Mouse (Mus musculus) myocyte (in vitro differentiated cells): ENCODE measurements around the gene Rita1. TPM values are rescaled to one million over a fixed set of nuclear protein-coding genes. Genes with fewer than 3 reads are reported as not detected.

Experiments used
- H3K27me3 ChIP-seq: one replicate; pipeline ENCODE4 v1.6.1; 2011; ENCODE audit not compliant: control insufficient read depth, insufficient read depth, insufficient read length
- H3K36me3 ChIP-seq: one replicate; pipeline ENCODE4 v1.6.1; 2011; ENCODE audit not compliant: control insufficient read depth, insufficient read depth
- H3K4me2 ChIP-seq: one replicate; pipeline ENCODE4 v1.6.1; 2011; ENCODE audit warnings: low read depth, control low read depth
- H3K4me3 ChIP-seq: one replicate; pipeline ENCODE4 v1.5.1; 2011; ENCODE audit warnings: mild to moderate bottlenecking, control low read depth, moderate library complexity
- H3K79me2 ChIP-seq: one replicate; pipeline ENCODE4 v1.6.1; 2011; ENCODE audit not compliant: control insufficient read depth, insufficient read depth
- H3ac ChIP-seq: one replicate; pipeline ENCODE4 v1.6.1; 2011; ENCODE audit not compliant: control insufficient read depth, insufficient read length
- CEBPB ChIP-seq: IDR thresholded peaks from 2 replicates; pipeline ENCODE4 v1.6.1; 2011; ENCODE audit warnings: mild to moderate bottlenecking, moderate library complexity; ENCODE audit not compliant: poor library complexity, insufficient read depth, severe bottlenecking
- E2F4 ChIP-seq: IDR thresholded peaks from one replicate; pipeline ENCODE4 v1.6.1; 2011; ENCODE audit warnings: mild to moderate bottlenecking, control low read depth, moderate library complexity; ENCODE audit not compliant: insufficient read depth
- MAX ChIP-seq: IDR thresholded peaks from one replicate; pipeline ENCODE4 v1.6.1; 2011; ENCODE audit warnings: low read depth, mild to moderate bottlenecking, control low read depth
- MYOD1 ChIP-seq, 3 experiments: IDR thresholded peaks; one replicate each; pipeline ENCODE4 v1.6.1; 2011; ENCODE audit warnings: control low read depth in 2 of 3, low read depth in 2 of 3, mild to moderate bottlenecking in 2 of 3, moderate library complexity in 1 of 3; ENCODE audit not compliant: insufficient read length in 2 of 3, control insufficient read depth in 1 of 3
- MYOG ChIP-seq, 3 experiments: IDR thresholded peaks; one replicate each; pipeline ENCODE4 v1.6.1; 2011; ENCODE audit warnings: control low read depth in 2 of 3, low read depth in 2 of 3, mild to moderate bottlenecking in 2 of 3; ENCODE audit not compliant: insufficient read length in 2 of 3, control insufficient read depth in 1 of 3, insufficient read depth in 1 of 3
- POLR2A ChIP-seq: IDR thresholded peaks from one replicate; pipeline ENCODE4 v1.6.1; 2011; ENCODE audit warnings: low read depth, mild to moderate bottlenecking, control low read depth, moderate library complexity; ENCODE audit not compliant: insufficient read length
- POLR2AphosphoS2 ChIP-seq: IDR thresholded peaks from one replicate; pipeline ENCODE4 v1.6.1; 2011; ENCODE audit warnings: low read depth, control low read depth; ENCODE audit not compliant: insufficient read length
- REST ChIP-seq: IDR thresholded peaks from one replicate; pipeline ENCODE4 v1.6.1; 2011; ENCODE audit warnings: mild to moderate bottlenecking, control low read depth, moderate library complexity; ENCODE audit not compliant: insufficient read depth, insufficient read length
- SRF ChIP-seq: IDR thresholded peaks from one replicate; pipeline ENCODE4 v1.6.1; 2011; ENCODE audit warnings: low read depth; ENCODE audit not compliant: control insufficient read depth, insufficient read length
- TCF12 ChIP-seq: IDR thresholded peaks from one replicate; pipeline ENCODE4 v1.6.1; 2011; ENCODE audit warnings: mild to moderate bottlenecking, control low read depth; ENCODE audit not compliant: poor library complexity, insufficient read depth, severe bottlenecking
- TCF3 ChIP-seq: IDR thresholded peaks from one replicate; pipeline ENCODE4 v1.6.1; 2011; ENCODE audit warnings: low read depth, control low read depth; ENCODE audit not compliant: insufficient read length
- USF1 ChIP-seq: IDR thresholded peaks from one replicate; pipeline ENCODE4 v1.6.1; 2011; ENCODE audit warnings: low read depth, mild to moderate bottlenecking, control low read depth, moderate library complexity
- polyA plus RNA-seq: library from polyadenylated mRNA; unstranded; fragments of >200 nt; fragmentation: generic; extraction: Trizol; gene quantifications from one replicate; pipeline ENCODE4 v1.2.1, GENCODE M21; 2012; ENCODE audit warnings: missing spikeins

Gene Rita1
- polyA plus RNA-seq, 1 experiment = 14.7 TPM

DNA sequence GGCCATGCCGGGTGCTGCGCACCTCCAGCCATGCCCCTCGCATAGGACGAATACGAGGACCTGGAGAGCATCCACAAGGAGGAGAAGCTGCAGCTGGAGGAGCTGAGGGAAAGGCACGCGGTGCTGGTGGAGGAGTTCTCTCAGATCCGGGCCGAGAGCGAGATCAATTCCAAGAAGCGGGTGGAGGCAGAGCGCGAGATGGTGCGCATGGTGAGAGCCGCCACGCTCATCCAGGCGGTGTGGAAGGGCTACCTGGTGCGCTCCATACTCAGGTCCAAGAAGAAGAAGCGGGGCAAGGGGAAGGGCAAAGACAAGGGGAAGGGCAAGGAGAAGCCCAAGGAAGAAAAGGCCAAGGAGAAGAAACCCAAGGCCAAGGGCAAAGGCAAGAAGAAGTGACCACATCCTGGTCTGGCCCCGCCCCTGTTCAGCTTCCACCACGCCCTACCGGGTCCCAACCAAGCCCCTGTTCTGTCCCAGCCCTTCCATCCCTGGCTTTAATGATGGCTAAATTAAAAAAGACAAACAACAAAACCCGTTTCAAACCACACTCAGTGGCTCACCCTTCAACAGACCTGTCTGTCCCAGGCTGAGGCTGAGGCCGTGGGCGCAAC lies 5.7 kb downstream of the Rita1 start:
- Histone ChIP-seq H3ac (no peak overlapping the region), H3K79me2 (peaks cover 5% of the 10 kb centered on the region), H3K36me3 (no peaks in the 10 kb centered on the region)

DNA sequence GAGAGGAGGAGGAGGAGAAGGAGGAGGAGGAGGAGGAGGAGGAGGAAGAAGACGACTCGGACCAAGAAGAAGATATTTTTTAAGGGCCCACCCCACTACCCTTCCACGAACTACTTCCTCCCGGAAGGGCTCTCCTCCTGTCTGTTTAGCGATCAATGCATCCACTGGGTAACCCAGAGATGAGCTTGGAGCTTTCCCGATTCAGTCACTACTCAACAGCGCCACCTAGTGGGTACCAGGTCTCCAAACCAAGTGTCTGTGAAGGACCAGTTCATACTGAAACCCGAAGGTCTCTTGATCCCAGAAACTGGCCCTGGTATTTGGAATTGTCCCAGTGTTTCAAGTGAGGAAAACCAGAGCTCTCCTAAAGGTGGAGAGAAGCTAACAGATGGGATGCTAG lies 6.7 kb downstream of the Rita1 start:
- Histone ChIP-seq H3K27me3 (no peaks in the 10 kb centered on the region), H3K4me2 (peak overlapping the region; percentile 74), H3ac (no peak overlapping the region), H3K79me2 (no peaks in the 10 kb centered on the region), H3K4me3 (peak overlapping the region; percentile 13), H3K36me3 (no peaks in the 10 kb centered on the region)
- no peak for TF ChIP-seq CEBPB
- TF ChIP-seq E2F4 = no peak
- TF ChIP-seq TCF3 = no peak
- TF ChIP-seq TCF12 = no peak
- TF ChIP-seq USF1 = no peak
- TF ChIP-seq POLR2AphosphoS2 = no peak
- TF ChIP-seq MYOG (IDR thresholded peaks at IDR 0.05; ENCODE audit: control insufficient read depth in 1 of 3, insufficient read depth in 1 of 3, insufficient read length in 2 of 3, low read depth in 2 of 3) = no peak
- TF ChIP-seq REST = no peak
- TF ChIP-seq MAX = no peak
- no peak for TF ChIP-seq SRF
- no peak for TF ChIP-seq POLR2A
- no peak for TF ChIP-seq MYOD1 (IDR thresholded peaks at IDR 0.05; ENCODE audit: control insufficient read depth in 1 of 3, insufficient read length in 2 of 3, low read depth in 2 of 3)

More for the DNA sequence above, 5.7 kb downstream of the Rita1 start:
- Histone ChIP-seq H3K27me3 (no peaks in the 10 kb centered on the region), H3K4me3 (no peak overlapping the region), H3K4me2 (no peak overlapping the region)
- TF ChIP-seq POLR2AphosphoS2 (no peak), POLR2A (no peak), TCF3 (no peak), CEBPB (no peak), TCF12 (no peak), USF1 (no peak), E2F4 (no peak), MYOG (IDR thresholded peaks at IDR 0.05; ENCODE audit: control insufficient read depth in 1 of 3, insufficient read depth in 1 of 3, insufficient read length in 2 of 3, low read depth in 2 of 3) (no peak), SRF (no peak), REST (no peak), MYOD1 (IDR thresholded peaks at IDR 0.05; ENCODE audit: control insufficient read depth in 1 of 3, insufficient read length in 2 of 3, low read depth in 2 of 3) (no peak), MAX (no peak)

DNA sequence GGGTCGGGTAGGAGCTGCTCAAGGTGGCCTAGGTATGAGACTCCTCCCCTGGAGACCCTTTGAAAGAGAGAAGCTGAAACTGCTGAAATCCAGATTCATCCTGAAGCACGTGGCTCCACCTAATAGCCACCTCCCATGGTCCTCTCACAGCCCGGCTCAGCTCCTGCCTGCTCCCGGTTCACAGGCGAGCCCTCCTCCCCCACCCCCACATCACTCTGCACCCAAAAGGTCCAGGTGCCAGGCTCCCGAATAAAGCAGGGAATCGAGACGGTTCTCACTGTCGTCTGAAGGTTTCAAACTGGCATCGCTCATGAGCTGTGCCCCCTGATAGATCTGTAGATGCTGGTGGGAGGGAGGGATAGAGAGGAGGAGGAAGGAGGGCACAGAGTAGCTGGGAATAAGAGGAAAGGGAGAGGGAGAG lies 7.1 kb downstream of the Rita1 start:
- peak overlapping the region; percentile 13 for H3K4me3 ChIP-seq
- no peaks in the 10 kb centered on the region for H3K36me3 ChIP-seq
- H3K27me3 ChIP-seq = no peaks in the 10 kb centered on the region
- TF ChIP-seq POLR2A (no peak), CEBPB (no peak), MYOD1 (IDR thresholded peaks at IDR 0.05; ENCODE audit: control insufficient read depth in 1 of 3, insufficient read length in 2 of 3, low read depth in 2 of 3) (no peak), REST (no peak), MYOG (IDR thresholded peaks at IDR 0.05; ENCODE audit: control insufficient read depth in 1 of 3, insufficient read depth in 1 of 3, insufficient read length in 2 of 3, low read depth in 2 of 3) (no peak), E2F4 (no peak), SRF (no peak), MAX (no peak)
- H3K79me2 ChIP-seq = no peaks in the 10 kb centered on the region
- no peak overlapping the region for H3ac ChIP-seq
- peak overlapping the region; percentile 74 for H3K4me2 ChIP-seq

GRCm38 (mm10) chr5:120604839-120605238 lies 7.5 kb downstream of the Rita1 start:
- Histone ChIP-seq H3K79me2 (no peaks in the 10 kb centered on the region), H3K4me2 (peak overlapping the region; percentile 74), H3K4me3 (peak overlapping the region; percentile 13), H3K27me3 (no peaks in the 10 kb centered on the region), H3ac (no peak overlapping the region), H3K36me3 (no peaks in the 10 kb centered on the region)
- no peak for TF ChIP-seq CEBPB
- TF ChIP-seq MAX = no peak
- TF ChIP-seq SRF = no peak
- no peak for TF ChIP-seq MYOD1 (IDR thresholded peaks at IDR 0.05; ENCODE audit: control insufficient read depth in 1 of 3, insufficient read length in 2 of 3, low read depth in 2 of 3)
- TF ChIP-seq MYOG (IDR thresholded peaks at IDR 0.05; ENCODE audit: control insufficient read depth in 1 of 3, insufficient read depth in 1 of 3, insufficient read length in 2 of 3, low read depth in 2 of 3) = no peak
- TF ChIP-seq USF1 = no peak
- no peak for TF ChIP-seq E2F4
- no peak for TF ChIP-seq TCF12
- TF ChIP-seq POLR2AphosphoS2 = no peak
- no peak for TF ChIP-seq POLR2A
- TF ChIP-seq TCF3 = no peak
- no peak for TF ChIP-seq REST
